Mouse (Mus musculus) heart, postnatal 0 days (tissue): ENCODE measurements around the gene Itgav. TPM values are rescaled to one million over a fixed set of nuclear protein-coding genes. Genes with fewer than 3 reads are reported as not detected.
A peak's percentile ranks its signal among the peaks of the same experiment; 100 is the strongest.

Experiments used
- ATAC-seq: fragments of 200-750 bp; cut with Nextera tagmentation; 2 replicates; pipeline ENCODE4 v1.8.0; 2017; ENCODE audit warnings: low read depth, moderate number of reproducible peaks, moderate library complexity; ENCODE audit not compliant: insufficient read depth
- DNase-seq: peaks from one replicate; pipeline ENCODE4 v3.0.0-alpha.2; 2016; ENCODE audit warnings: low spot score
- H3K27ac ChIP-seq: fragments of 300-500 bp; sonication (generic); 2 replicates; pipeline ENCODE4 v1.5.1; 2014; ENCODE audit warnings: low read depth, mild to moderate bottlenecking
- H3K27me3 ChIP-seq: fragments of 300-500 bp; sonication (generic); 2 replicates; pipeline ENCODE4 v1.6.1; 2014; ENCODE audit warnings: low read length, mixed read lengths; ENCODE audit not compliant: control insufficient read depth, insufficient read depth
- H3K36me3 ChIP-seq: fragments of 300-500 bp; sonication (generic); replicated peaks from 2 replicates; pipeline ENCODE4 v1.6.1; 2014; ENCODE audit warnings: low read length, mixed read lengths; ENCODE audit not compliant: control insufficient read depth, insufficient read depth
- H3K4me1 ChIP-seq: fragments of 300-500 bp; sonication (generic); 2 replicates; pipeline ENCODE4 v1.6.1; 2014; ENCODE audit warnings: antibody characterized with exemption; ENCODE audit not compliant: control insufficient read depth, insufficient read depth
- H3K4me2 ChIP-seq: fragments of 300-500 bp; sonication (generic); 2 replicates; pipeline ENCODE4 v1.6.1; 2014; ENCODE audit warnings: low read depth, mild to moderate bottlenecking, low read length, moderate library complexity
- H3K4me3 ChIP-seq: fragments of 300-500 bp; sonication (generic); 2 replicates; pipeline ENCODE4 v1.5.1; 2014; ENCODE audit warnings: low read depth, low read length
- H3K9ac ChIP-seq: fragments of 300-500 bp; sonication (generic); replicated peaks from 2 replicates; pipeline ENCODE4 v1.6.1; 2014; ENCODE audit warnings: low read depth, low read length, mixed read lengths
- H3K9me3 ChIP-seq: fragments of 300-500 bp; sonication (generic); replicated peaks from 2 replicates; pipeline ENCODE4 v1.6.1; 2016; ENCODE audit warnings: low read length; ENCODE audit not compliant: control insufficient read depth
- CTCF ChIP-seq: IDR thresholded peaks from 2 replicates; pipeline ENCODE4 v1.5.1; 2016; ENCODE audit warnings: antibody characterized with exemption, control low read depth, low read depth
- EP300 ChIP-seq: IDR thresholded peaks from 2 replicates; pipeline ENCODE4 v1.6.1; 2016; ENCODE audit warnings: antibody characterized with exemption, low read depth
- WGBS: fragments of 180-500 bp; shearing (Covaris S2); extraction: QIAGEN DNeasy Blood & Tissue Kit; methylation state at CpG from one replicate; pipeline ENCODE4 v1.1.7; 2014; 5-methylcytosine and 5-hydroxymethylcytosine counted together
- polyA plus RNA-seq: library from polyadenylated mRNA; unstranded; fragments of >200 nt; fragmentation: Nextera tagmentation; extraction: Ambion mirVana; gene quantifications from 2 replicates; pipeline ENCODE4 v1.2.1, GENCODE M21; 2015
- total RNA-seq: library from RNA; depleted of rRNA; stranded (reverse); fragments of >200 nt; gene quantifications from 2 replicates; pipeline ENCODE4 v1.2.3, GENCODE M21; 2014; ENCODE audit warnings: low replicate concordance

The Itgav gene
- total and polyA plus RNA-seq, 2 experiments from 2014 or later, result 42.1 to 66.4 TPM

DNA sequence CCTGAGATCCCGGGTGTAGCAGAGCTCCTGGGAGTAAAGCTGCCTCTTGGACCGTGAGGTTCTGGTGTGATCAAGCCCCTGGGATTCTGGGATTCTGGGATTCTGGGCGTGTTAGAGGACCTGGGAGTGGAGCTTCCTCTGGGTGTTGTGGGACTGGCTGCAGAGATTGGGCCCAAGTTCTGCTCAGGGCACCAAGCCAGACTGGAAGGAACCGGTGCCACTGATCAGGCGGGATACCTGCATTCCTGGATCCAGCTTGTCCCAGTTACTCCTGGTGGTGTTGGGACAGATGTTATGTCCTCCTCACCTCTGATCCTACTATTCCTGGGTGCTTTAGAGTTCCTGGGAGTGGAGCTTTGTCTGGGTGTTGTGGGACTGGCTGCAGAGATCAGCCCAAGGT lies 28.8 kb downstream of the Itgav start:
- H3K4me1 ChIP-seq, result no peaks in the 10 kb centered on the region
- H3K4me2 ChIP-seq, result no peak overlapping the region
- no peaks in the 10 kb centered on the region for H3K9me3 ChIP-seq
- TF ChIP-seq CTCF, result no peak
- no peak for TF ChIP-seq EP300
- no peak overlapping the region for H3K4me3 ChIP-seq
- peaks cover 51% of the 10 kb centered on the region for H3K27me3 ChIP-seq
- peaks cover 25% of the 10 kb centered on the region for H3K36me3 ChIP-seq
- no peak overlapping the region for H3K27ac ChIP-seq
- no peak overlapping the region for H3K9ac ChIP-seq
- DNase-seq, result no peak
- ATAC-seq, result no peak
- whole genome bisulfite sequencing, result 92% methylated on average over 5 of the region's 5 CpGs

DNA sequence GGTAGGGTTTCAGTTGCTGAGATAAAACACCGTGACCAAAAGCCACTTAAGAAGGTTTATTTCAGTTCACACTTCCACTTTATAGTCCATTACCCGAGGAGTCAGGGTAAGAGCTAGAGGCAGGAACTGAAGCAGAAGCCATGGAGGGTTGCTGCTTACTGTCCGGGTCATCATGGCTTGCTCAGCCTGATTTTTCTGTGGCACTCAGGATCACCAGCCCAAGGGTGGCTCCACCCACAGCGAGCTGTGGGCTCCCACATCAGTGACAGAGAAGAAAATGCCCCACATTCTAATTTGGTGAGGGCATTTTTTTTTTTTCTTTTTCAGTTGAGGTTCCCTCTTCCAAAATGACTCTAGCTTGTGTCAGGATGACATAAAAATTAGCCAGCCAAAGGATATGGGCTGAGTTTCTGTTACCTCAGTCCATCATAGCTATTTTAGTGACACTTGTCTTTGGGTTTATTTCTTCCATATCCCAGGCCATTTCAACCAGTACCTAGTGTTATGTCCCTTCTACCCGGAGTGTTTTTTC lies 30.2 kb downstream of the Itgav start:
- ATAC-seq (no peak), DNase-seq (no peak)
- no peak overlapping the region for H3K4me2 ChIP-seq
- no peak overlapping the region for H3K9ac ChIP-seq
- no peaks in the 10 kb centered on the region for H3K4me1 ChIP-seq
- TF ChIP-seq EP300 (no peak), CTCF (no peak)
- peaks cover 14% of the 10 kb centered on the region for H3K36me3 ChIP-seq
- no peaks in the 10 kb centered on the region for H3K9me3 ChIP-seq
- no peak overlapping the region for H3K4me3 ChIP-seq
- 77% methylated on average over 5 of the region's 5 CpGs for WGBS
- no peak overlapping the region for H3K27ac ChIP-seq
- H3K27me3 ChIP-seq, result peaks cover 43% of the 10 kb centered on the region

DNA sequence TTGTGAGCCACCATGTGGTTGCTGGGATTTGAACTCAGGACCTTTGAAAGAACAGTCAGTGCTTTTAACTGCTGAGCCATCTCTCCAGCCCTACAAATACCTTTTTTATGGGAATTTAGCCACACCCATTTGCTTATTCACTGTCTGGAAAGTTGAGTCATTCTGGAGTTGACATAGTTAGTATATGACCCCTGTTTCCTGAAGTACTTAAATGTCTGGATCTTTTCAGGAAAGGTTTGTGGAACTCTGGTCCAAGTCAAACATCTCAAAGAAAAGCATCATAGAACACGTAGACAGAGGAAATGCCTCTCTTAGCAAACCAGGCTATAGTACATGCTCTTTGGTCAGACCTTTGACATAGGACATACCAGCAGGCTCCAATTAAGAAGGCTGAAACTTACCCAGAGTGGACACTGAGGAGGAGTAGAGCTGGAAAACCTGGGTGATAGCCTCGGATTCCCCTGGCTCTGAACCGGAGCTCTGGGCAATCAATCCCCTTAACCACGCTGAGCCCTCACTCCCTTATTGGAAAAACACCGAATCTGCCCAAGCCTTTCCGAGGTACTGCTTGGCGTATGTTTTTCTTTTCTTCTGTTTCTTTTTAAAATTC lies 34.5 kb downstream of the Itgav start:
- H3K4me2 ChIP-seq, result peak overlapping the region; percentile 63
- peak overlapping the region; percentile 29 for H3K4me3 ChIP-seq
- no peak for TF ChIP-seq EP300
- no peak for TF ChIP-seq CTCF
- H3K27me3 ChIP-seq, result peaks cover 46% of the 10 kb centered on the region
- ATAC-seq (peak; percentile 13; the same call in 1 of the 2 replicates), DNase-seq (peak; percentile 28)
- H3K27ac ChIP-seq, result peak overlapping the region; percentile 60
- H3K4me1 ChIP-seq, result no peaks in the 10 kb centered on the region
- 0 out of 2 replicates have a peak overlapping the region, but pooled peaks have one; percentile 11 for H3K9ac ChIP-seq
- H3K9me3 ChIP-seq, result no peaks in the 10 kb centered on the region
- H3K36me3 ChIP-seq, result peaks cover 13% of the 10 kb centered on the region
- WGBS, result 61% methylated on average over 7 of the region's 7 CpGs

DNA sequence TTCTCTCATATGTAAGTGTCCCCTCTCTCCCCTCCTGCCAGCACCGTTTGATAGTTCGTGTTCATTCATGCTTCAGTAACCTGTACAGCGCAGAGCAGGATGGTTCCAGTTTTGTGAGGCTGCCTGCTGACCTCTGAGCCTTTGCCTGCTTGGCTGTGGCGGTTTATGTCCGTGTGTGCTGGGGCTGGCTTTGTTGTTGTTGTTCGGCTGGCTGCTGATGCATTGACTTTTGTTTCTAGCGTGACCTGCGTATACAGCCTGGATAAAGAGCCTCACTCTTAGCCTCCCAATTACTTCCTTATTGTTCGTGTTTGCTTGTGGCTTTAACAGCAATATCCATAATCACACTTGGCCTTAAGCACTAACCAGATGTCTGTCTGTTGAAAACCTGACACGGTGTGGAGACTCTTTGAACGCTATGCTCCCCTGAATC lies 35.0 kb downstream of the Itgav start:
- H3K4me3 ChIP-seq, result peak overlapping the region; percentile 29
- 19% methylated on average over 11 of the region's 11 CpGs for WGBS
- DNase-seq, result peak; percentile 23

DNA sequence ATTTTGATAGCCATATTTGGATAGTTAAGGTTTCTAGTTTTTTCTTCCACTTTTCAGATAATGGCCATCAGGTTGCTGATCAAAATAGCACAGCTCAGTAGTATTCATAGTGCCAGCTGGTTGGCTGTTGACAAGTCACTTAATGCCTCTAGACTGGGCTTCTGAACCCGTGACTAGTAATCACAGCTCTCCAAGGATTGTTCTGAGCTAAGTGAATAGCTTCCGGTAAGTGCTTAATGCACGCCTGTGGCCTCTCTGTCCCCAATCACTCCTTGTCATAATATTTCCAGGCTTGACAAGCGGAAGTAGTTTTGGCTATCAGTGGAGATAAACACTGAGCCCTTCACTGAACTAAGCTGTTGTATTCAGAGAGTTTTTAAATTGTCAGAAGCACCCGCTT lies 35.5 kb downstream of the Itgav start:
- H3K4me3 ChIP-seq, result peak overlapping the region; percentile 29
- peak overlapping the region; percentile 63 for H3K4me2 ChIP-seq
- H3K4me1 ChIP-seq, result no peaks in the 10 kb centered on the region
- WGBS, result 12% methylated on average over 5 of the region's 5 CpGs
- TF ChIP-seq EP300 (0 out of 2 replicates have a peak, but pooled peaks have one; percentile 13), CTCF (no peak)
- H3K36me3 ChIP-seq, result peaks cover 9% of the 10 kb centered on the region
- DNase-seq (peak; percentile 83), ATAC-seq (peak; percentile 94)
- H3K9ac ChIP-seq, result no peak overlapping the region
- no peaks in the 10 kb centered on the region for H3K9me3 ChIP-seq
- peaks cover 40% of the 10 kb centered on the region for H3K27me3 ChIP-seq
- peak overlapping the region; percentile 60 for H3K27ac ChIP-seq

More for the DNA sequence above, 35.0 kb downstream of the Itgav start:
- H3K36me3 ChIP-seq, result peaks cover 9% of the 10 kb centered on the region
- H3K4me2 ChIP-seq, result peak overlapping the region; percentile 63
- H3K9ac ChIP-seq, result 0 out of 2 replicates have a peak overlapping the region, but pooled peaks have one; percentile 11
- peak overlapping the region; percentile 60 for H3K27ac ChIP-seq
- H3K27me3 ChIP-seq, result peaks cover 42% of the 10 kb centered on the region
- H3K4me1 ChIP-seq, result no peaks in the 10 kb centered on the region
- peak; percentile 58 for ATAC-seq
- H3K9me3 ChIP-seq, result no peaks in the 10 kb centered on the region
- TF ChIP-seq CTCF (no peak), EP300 (no peak)

DNA sequence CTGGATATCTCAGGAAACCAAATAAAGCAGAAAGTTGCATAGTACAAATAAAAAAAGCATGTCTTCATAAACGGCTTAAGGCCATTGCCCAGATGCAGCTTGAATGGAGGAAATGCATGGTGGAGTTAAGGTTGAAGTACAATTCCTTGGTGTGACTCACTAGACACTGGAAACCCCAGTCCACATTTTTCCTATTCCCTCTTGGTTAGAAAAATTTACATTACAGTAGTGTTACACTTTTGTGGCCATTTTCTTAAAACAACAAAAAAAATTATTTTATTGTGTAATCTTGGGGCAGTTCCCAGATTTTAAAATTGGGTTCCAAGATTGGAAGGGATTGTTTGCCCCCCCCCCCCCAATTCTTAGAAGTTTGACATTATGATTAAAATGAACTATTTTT lies 35.9 kb downstream of the Itgav start:
- Histone ChIP-seq H3K27me3 (peaks cover 36% of the 10 kb centered on the region), H3K9me3 (no peaks in the 10 kb centered on the region), H3K4me2 (peak overlapping the region; percentile 63), H3K4me1 (no peaks in the 10 kb centered on the region), H3K4me3 (no peak overlapping the region), H3K27ac (peak overlapping the region; percentile 60), H3K36me3 (peaks cover 9% of the 10 kb centered on the region), H3K9ac (no peak overlapping the region)
- 2% methylated on average over 1 of the region's 1 CpGs for WGBS
- DNase-seq (no peak), ATAC-seq (no peak)
- no peak for TF ChIP-seq EP300
- no peak for TF ChIP-seq CTCF
